Mouse (Mus musculus) neural tube, embryonic 14.5 days (tissue): ENCODE results near the gene Taok2. TPM values are rescaled to one million over a fixed set of nuclear protein-coding genes. Genes with fewer than 3 reads are reported as not detected.

Source experiments
- ATAC-seq: fragments of 200-750 bp; cut with Nextera tagmentation; 2 replicates; pipeline ENCODE4 v1.8.0; 2017; ENCODE audit warnings: low read depth, mild to moderate bottlenecking, moderate TSS enrichment, moderate library complexity
- H3K27ac ChIP-seq: fragments of 300-500 bp; sonication (generic); 2 replicates; pipeline ENCODE4 v1.5.1; 2014; ENCODE audit warnings: low read depth, mild to moderate bottlenecking, control low read depth, low read length, moderate library complexity, mixed read lengths
- H3K27me3 ChIP-seq: fragments of 300-500 bp; sonication (generic); 2 replicates; pipeline ENCODE4 v1.6.1; 2014; ENCODE audit warnings: low read length; ENCODE audit not compliant: control insufficient read depth, insufficient read depth
- H3K36me3 ChIP-seq: fragments of 300-500 bp; sonication (generic); 2 replicates; pipeline ENCODE4 v1.6.1; 2014; ENCODE audit warnings: low read length, mixed read lengths; ENCODE audit not compliant: control insufficient read depth, insufficient read depth
- H3K4me1 ChIP-seq: fragments of 300-500 bp; sonication (generic); 2 replicates; pipeline ENCODE4 v1.6.1; 2014; ENCODE audit warnings: low read length; ENCODE audit not compliant: control insufficient read depth, insufficient read depth
- H3K4me2 ChIP-seq: fragments of 300-500 bp; sonication (generic); 2 replicates; pipeline ENCODE4 v1.6.1; 2014; ENCODE audit warnings: mild to moderate bottlenecking, low read depth, low read length, control low read depth
- H3K4me3 ChIP-seq: fragments of 300-500 bp; sonication (generic); 2 replicates; pipeline ENCODE4 v1.5.1; 2014; ENCODE audit warnings: low read depth, low read length, control low read depth, mixed read lengths
- H3K9ac ChIP-seq: fragments of 300-500 bp; sonication (generic); replicated peaks from 2 replicates; pipeline ENCODE4 v1.6.1; 2014; ENCODE audit warnings: low read depth, mild to moderate bottlenecking, control low read depth, low read length, mixed read lengths
- H3K9me3 ChIP-seq: fragments of 300-500 bp; sonication (generic); 2 replicates; pipeline ENCODE4 v1.6.1; 2016; ENCODE audit warnings: low read length; ENCODE audit not compliant: control insufficient read depth
- WGBS: fragments of 180-500 bp; shearing (Covaris S2); extraction: QIAGEN DNeasy Blood & Tissue Kit; methylation state at CpG from one replicate; pipeline ENCODE4 v1.1.7; 2014; 5-methylcytosine and 5-hydroxymethylcytosine counted together
- polyA plus RNA-seq: library from polyadenylated mRNA; unstranded; fragments of >200 nt; fragmentation: Nextera tagmentation; extraction: Ambion mirVana; gene quantifications from 2 replicates; pipeline ENCODE4 v1.2.1, GENCODE M21; 2014

Taok2 gene
- polyA plus RNA-seq, 1 experiment from 2014 or later, result 28.9 TPM

- H3K4me3 ChIP-seq, result peak within 1 kb of the TSS; percentile 38
- peaks cover 27% of the 10 kb centered on the region for H3K36me3 ChIP-seq
- peak within 1 kb of the TSS; percentile 61 for H3K4me2 ChIP-seq
- no peaks in the 10 kb centered on the region for H3K9me3 ChIP-seq
- no peaks in the 10 kb centered on the region for H3K27me3 ChIP-seq
- H3K27ac ChIP-seq, result peak within 1 kb of the TSS; percentile 36
- WGBS, result under 1% methylated on average over 41 of the region's 41 CpGs
- peak; percentile 68 for ATAC-seq
- H3K4me1 ChIP-seq, result peaks cover 18% of the 10 kb centered on the region
- H3K9ac ChIP-seq, result peak within 1 kb of the TSS; percentile 56
Measured at GRCm38 (mm10) chr7:126862147-126862784, 22.2 kb downstream of the Taok2 start, which contains the start of gene Ino80e. Gene Ino80e (minus strand): TSS chr7:126862377.

- WGBS, result 3% methylated on average over 42 of the region's 42 CpGs
- H3K4me2 ChIP-seq, result peak within 1 kb of the TSS; percentile 61
- peak within 1 kb of the TSS; percentile 38 for H3K4me3 ChIP-seq
- peak; percentile 93 for ATAC-seq
- no peaks in the 10 kb centered on the region for H3K27me3 ChIP-seq
- H3K9me3 ChIP-seq, result no peaks in the 10 kb centered on the region
- peak within 1 kb of the TSS; percentile 56 for H3K9ac ChIP-seq
- peaks cover 18% of the 10 kb centered on the region for H3K4me1 ChIP-seq
- peaks cover 21% of the 10 kb centered on the region for H3K36me3 ChIP-seq
- peak within 1 kb of the TSS; percentile 36 for H3K27ac ChIP-seq
Measured at GRCm38 (mm10) chr7:126861429-126862130, 22.9 kb downstream of the Taok2 start, which contains the start of gene Hirip3. Gene Hirip3 (plus strand): TSS chr7:126861972.

- H3K4me2 ChIP-seq, result peak overlapping the region; percentile 61
- H3K36me3 ChIP-seq, result peaks cover 15% of the 10 kb centered on the region
- H3K4me3 ChIP-seq, result peak overlapping the region; percentile 38
- H3K9ac ChIP-seq, result peak overlapping the region; percentile 56; the same call in 1 of the 2 replicates
- no peak overlapping the region for H3K27ac ChIP-seq
- ATAC-seq, result no peak
- WGBS, result 78% methylated on average over 5 of the region's 5 CpGs
- no peaks in the 10 kb centered on the region for H3K9me3 ChIP-seq
- H3K4me1 ChIP-seq, result peaks cover 18% of the 10 kb centered on the region
- no peaks in the 10 kb centered on the region for H3K27me3 ChIP-seq
Measured at GRCm38 (mm10) chr7:126860987-126861386, 23.5 kb downstream of the Taok2 start.

- H3K4me2 ChIP-seq, result no peak overlapping the region
- H3K9ac ChIP-seq, result no peak overlapping the region
- H3K4me1 ChIP-seq, result peaks cover 7% of the 10 kb centered on the region; the same call in 1 of the 2 replicates
- H3K9me3 ChIP-seq, result no peaks in the 10 kb centered on the region
- H3K4me3 ChIP-seq, result no peak overlapping the region
- peaks cover 18% of the 10 kb centered on the region for H3K36me3 ChIP-seq
- 73% methylated on average over 9 of the region's 9 CpGs for WGBS
- no peak overlapping the region for H3K27ac ChIP-seq
- ATAC-seq, result no peak
- H3K27me3 ChIP-seq, result no peaks in the 10 kb centered on the region
Measured at GRCm38 (mm10) chr7:126856741-126857420, 27.6 kb downstream of the Taok2 start.

- Histone ChIP-seq H3K27ac (no peak overlapping the region), H3K4me2 (no peak overlapping the region), H3K4me1 (no peaks in the 10 kb centered on the region; the same call in 1 of the 2 replicates), H3K9me3 (no peaks in the 10 kb centered on the region), H3K9ac (no peak overlapping the region; the same call in 1 of the 2 replicates), H3K4me3 (no peak overlapping the region), H3K36me3 (peaks cover 20% of the 10 kb centered on the region), H3K27me3 (no peaks in the 10 kb centered on the region)
- WGBS, result 84% methylated on average over 3 of the region's 3 CpGs
- no peak for ATAC-seq
Measured at GRCm38 (mm10) chr7:126855641-126856040, 28.9 kb downstream of the Taok2 start.

- Histone ChIP-seq H3K4me3 (no peak overlapping the region), H3K9ac (no peak overlapping the region), H3K27me3 (peaks cover 6% of the 10 kb centered on the region), H3K27ac (no peak overlapping the region), H3K4me1 (peaks cover 5% of the 10 kb centered on the region; the same call in 1 of the 2 replicates), H3K4me2 (no peak overlapping the region), H3K36me3 (peaks cover 16% of the 10 kb centered on the region), H3K9me3 (no peaks in the 10 kb centered on the region)
- ATAC-seq, result no peak
- 86% methylated on average over 5 of the region's 5 CpGs for WGBS
Measured at GRCm38 (mm10) chr7:126853454-126853853, 31.0 kb downstream of the Taok2 start.

GRCm38 (mm10) chr7:126851192-126851591 is 33.3 kb downstream of the Taok2 start:
- ATAC-seq, result no peak
- H3K4me1 ChIP-seq, result peaks cover 8% of the 10 kb centered on the region; the same call in 1 of the 2 replicates
- peaks cover 9% of the 10 kb centered on the region for H3K27me3 ChIP-seq
- 46% methylated on average over 12 of the region's 12 CpGs for WGBS
- H3K4me2 ChIP-seq, result no peak overlapping the region
- no peak overlapping the region for H3K4me3 ChIP-seq
- H3K9ac ChIP-seq, result no peak overlapping the region
- no peaks in the 10 kb centered on the region for H3K9me3 ChIP-seq
- peaks cover 16% of the 10 kb centered on the region for H3K36me3 ChIP-seq
- no peak overlapping the region for H3K27ac ChIP-seq

GRCm38 (mm10) chr7:126850161-126850560 is 34.3 kb downstream of the Taok2 start:
- Histone ChIP-seq H3K27ac (no peak overlapping the region), H3K27me3 (peaks cover 9% of the 10 kb centered on the region), H3K9me3 (no peaks in the 10 kb centered on the region), H3K36me3 (peaks cover 16% of the 10 kb centered on the region), H3K4me2 (no peak overlapping the region), H3K4me1 (peaks cover 8% of the 10 kb centered on the region; the same call in 1 of the 2 replicates), H3K9ac (no peak overlapping the region), H3K4me3 (no peak overlapping the region)
- WGBS, result 93% methylated on average over 6 of the region's 6 CpGs
- no peak for ATAC-seq
